Mouse (Mus musculus): Measurements from ENCODE around the gene L3mbtl2.

DNA sequence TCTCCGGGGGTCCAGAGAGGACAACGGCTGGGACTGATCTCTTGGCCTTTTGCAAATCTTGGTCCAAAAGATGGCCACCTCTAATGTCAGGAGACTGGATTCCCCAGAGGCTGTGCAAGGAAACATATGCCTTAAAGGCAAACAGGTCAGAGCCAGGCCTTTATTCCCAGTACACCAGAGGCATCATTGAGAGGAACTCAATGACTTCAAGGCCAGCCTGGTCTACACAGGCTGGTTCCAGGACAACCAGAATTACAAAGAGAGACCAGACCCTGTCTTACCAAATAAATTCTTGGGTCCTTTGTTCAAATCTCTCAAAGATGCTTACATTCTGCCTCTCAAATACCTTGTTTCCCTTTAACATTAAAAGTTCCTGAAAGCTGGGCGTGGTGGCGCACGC is 58.7 kb downstream of the L3mbtl2 start:
- TF ChIP-seq CTCF (IDR thresholded peaks at IDR 0.05) = no peak
- TF ChIP-seq EP300 (IDR thresholded peaks at IDR 0.05) = no peak

Data from lung, postnatal 0 days (tissue).